Mouse (Mus musculus) cortical plate, adult 2 months (tissue): Measurements from ENCODE around the gene Tiam2.

ENCODE experiments used
- CTCF ChIP-seq: fragments of 200-500 bp; IDR thresholded peaks from 2 replicates; pipeline ENCODE4 v1.5.1; 2011; ENCODE audit warnings: mild to moderate bottlenecking, control low read depth, low read length; ENCODE audit not compliant: insufficient read depth; ENCODE audit errors: extremely low read depth
- POLR2A ChIP-seq: fragments of 200-500 bp; IDR thresholded peaks from 2 replicates; pipeline ENCODE4 v1.6.1; 2011; ENCODE audit warnings: mild to moderate bottlenecking, low read length, control low read depth; ENCODE audit not compliant: insufficient read depth; ENCODE audit errors: extremely low read depth

DNA sequence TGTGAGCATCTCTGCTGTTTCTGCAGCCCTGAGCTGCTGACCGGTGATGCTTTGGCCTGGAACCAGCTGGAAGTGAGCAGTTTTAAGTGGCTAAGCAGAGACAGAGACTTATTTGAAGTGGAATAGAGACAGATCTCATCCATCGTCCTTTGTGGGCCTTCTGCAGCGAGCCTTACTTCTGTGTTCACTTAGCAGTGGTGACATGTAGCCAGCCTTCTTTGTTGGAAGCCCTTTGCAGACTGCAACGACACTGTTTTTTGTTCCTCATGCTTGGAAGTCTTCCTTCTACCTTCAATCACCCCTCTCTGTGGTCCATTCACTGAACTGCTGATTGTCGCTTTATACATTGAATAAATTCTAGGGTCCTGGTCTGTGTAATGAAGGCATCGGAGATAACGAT is 18.5 kb downstream of the Tiam2 start:
- no peak for TF ChIP-seq CTCF
- no peak for TF ChIP-seq POLR2A
